Comparison of ENCODE assay signal across 9 mouse cellular contexts in the genomic region with DNA sequence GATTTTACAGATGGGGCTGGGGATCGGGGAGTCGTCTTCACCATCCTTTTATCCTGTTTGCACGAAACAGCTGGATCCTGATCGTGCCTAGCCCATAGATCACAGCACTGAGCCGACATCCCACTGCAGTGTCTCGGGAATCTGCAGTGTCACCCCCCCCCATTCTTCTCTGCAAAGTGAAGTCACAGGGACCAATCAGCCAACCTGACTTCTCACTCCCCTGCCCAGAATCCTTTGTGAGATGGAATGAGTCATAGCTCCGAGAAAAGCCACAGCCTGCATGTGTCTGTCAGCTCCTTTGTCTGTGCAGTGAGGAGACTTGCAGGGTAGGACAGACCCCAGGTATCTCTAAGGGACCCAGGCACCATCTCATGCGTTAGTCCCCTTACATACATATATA.
A peak's percentile ranks its signal among the peaks of the same experiment; 100 is the strongest.
DNase-seq lines count a peak whose midpoint lies in the region; ATAC-seq and TF ChIP-seq lines count a peak whose summit lies in the region.
"Had no signal": no experiment of that assay in that cellular context is flagged by ENCODE, and none has a peak within 500 bp of the region (broad histone marks: within the 10 kb centered on the region; RNA-seq: fewer than 3 reads in every experiment).

No protein-coding gene starts in this region.

- H3K27ac ChIP-seq in cerebellum, adult 2 months (ENCODE audit: insufficient read depth, low read length) = 0 out of 2 replicates have a peak overlapping the region, but pooled peaks have one; percentile 23
- H3K27ac ChIP-seq in testis, adult 2 months (ENCODE audit: control insufficient read depth, insufficient read depth, low read depth, low read length) = no peak overlapping the region
- H3K27ac ChIP-seq in hindbrain, embryonic 16.5 days (ENCODE audit: low read depth, low read length) = peak overlapping the region; percentile 73
- no peak overlapping the region for H3K27ac ChIP-seq in limb, embryonic 10.5 days
- H3K27ac ChIP-seq: liver, embryonic 15.5 days had no signal

- peaks cover 19% of the 10 kb centered on the region for H3K4me1 ChIP-seq in cerebellum, adult 2 months (ENCODE audit: control insufficient read depth, insufficient read depth, low read length)
- H3K4me1 ChIP-seq in testis, adult 2 months (ENCODE audit: control insufficient read depth, insufficient read depth, low read length) = no peaks in the 10 kb centered on the region
- H3K4me1 ChIP-seq in hindbrain, embryonic 16.5 days (ENCODE audit: control insufficient read depth, insufficient read depth, low read depth, low read length) = peaks cover 23% of the 10 kb centered on the region
- H3K4me1 ChIP-seq in limb, embryonic 10.5 days = peaks cover 21% of the 10 kb centered on the region
- H3K4me1 ChIP-seq: liver, embryonic 15.5 days had no signal

- H3K4me3 ChIP-seq in cerebellum, adult 2 months (replicated peaks; ENCODE audit: insufficient read depth, low read depth, low read length) = peak overlapping the region; percentile 32
- H3K4me3 ChIP-seq in testis, adult 2 months (ENCODE audit: control insufficient read depth, low read depth, low read length) = peak overlapping the region; percentile 13; the same call in 1 of the 2 replicates
- no peak overlapping the region for H3K4me3 ChIP-seq in hindbrain, embryonic 16.5 days (ENCODE audit: low read length)
- H3K4me3 ChIP-seq in limb, embryonic 10.5 days = no peak overlapping the region
- H3K4me3 ChIP-seq: liver, embryonic 15.5 days had no signal

- DNase-seq in cerebellum, adult 2 months = peak; percentile 40 to 64
- DNase-seq in cerebellum, adult 8-10 months = no peak
- no peak for DNase-seq in testis, postnatal 14 days (ENCODE audit: low spot score)
- no peak for DNase-seq in limb, embryonic 10.5 days (ENCODE audit: low spot score)
- DNase-seq in gastrocnemius, postnatal 36 days = no peak
- DNase-seq in thymus, postnatal 10 days (ENCODE audit: low spot score in 2 of 2) = no peak

- intact Hi-C loops in gastrocnemius, postnatal 36 days (cut with DNase I) = no loop called here

- H3K4me2 ChIP-seq in hindbrain, embryonic 16.5 days (ENCODE audit: low read length) = peak overlapping the region; percentile 41
- H3K4me2 ChIP-seq: liver, embryonic 15.5 days had no signal

- no peaks in the 10 kb centered on the region for H3K36me3 ChIP-seq in testis, adult 2 months (ENCODE audit: control insufficient read depth, insufficient read depth, low read length)
- no peaks in the 10 kb centered on the region for H3K36me3 ChIP-seq in hindbrain, embryonic 16.5 days (ENCODE audit: control insufficient read depth, insufficient read depth, low read length)
- H3K36me3 ChIP-seq in limb, embryonic 10.5 days = no peaks in the 10 kb centered on the region
- H3K36me3 ChIP-seq: liver, embryonic 15.5 days had no signal

- no peak for TF ChIP-seq POLR2A in cerebellum, adult 2 months (IDR thresholded peaks at IDR 0.05; ENCODE audit: borderline replicate concordance, insufficient read depth, low read length)
- TF ChIP-seq POLR2A in testis, adult 2 months (IDR thresholded peaks at IDR 0.05; ENCODE audit: control insufficient read depth, low read depth, low read length) = no peak

- H3K9ac ChIP-seq in hindbrain, embryonic 16.5 days (ENCODE audit: low read depth, low read length) = peak overlapping the region; percentile 57
- H3K9ac ChIP-seq: liver, embryonic 15.5 days had no signal

- no peaks in the 10 kb centered on the region for H3K27me3 ChIP-seq in cerebellum, adult 2 months (ENCODE audit: control insufficient read depth, insufficient read depth, low read length)
- H3K27me3 ChIP-seq in testis, adult 2 months (ENCODE audit: control insufficient read depth, insufficient read depth, low read length) = no peaks in the 10 kb centered on the region
- no peaks in the 10 kb centered on the region for H3K27me3 ChIP-seq in hindbrain, embryonic 16.5 days (replicated peaks; ENCODE audit: control insufficient read depth, insufficient read depth, low read length)
- H3K27me3 ChIP-seq in limb, embryonic 10.5 days (ENCODE audit: low read depth, poor library complexity, severe bottlenecking) = no peaks in the 10 kb centered on the region
- H3K27me3 ChIP-seq: liver, embryonic 15.5 days had no signal

- peak; percentile 88 for ATAC-seq in hindbrain, embryonic 16.5 days

- no peak for TF ChIP-seq CTCF in cerebellum, adult 2 months (IDR thresholded peaks at IDR 0.05; ENCODE audit: borderline replicate concordance, insufficient read depth, low read depth, low read length)
- TF ChIP-seq CTCF in testis, adult 2 months (IDR thresholded peaks at IDR 0.05; ENCODE audit: control insufficient read depth, insufficient read depth, insufficient replicate concordance, low read depth, low read length) = no peak

- H3K9me3 ChIP-seq in hindbrain, embryonic 16.5 days (ENCODE audit: control insufficient read depth, low read length) = no peaks in the 10 kb centered on the region
- no peaks in the 10 kb centered on the region for H3K9me3 ChIP-seq in limb, embryonic 10.5 days (replicated peaks)
- H3K9me3 ChIP-seq: liver, embryonic 15.5 days had no signal

- WGBS in cerebellum, adult 2 months = 26% methylated on average over 8 of the region's 8 CpGs
- WGBS in hindbrain, embryonic 16.5 days = 15% methylated on average over 8 of the region's 8 CpGs
- 51% methylated on average over 8 of the region's 8 CpGs for WGBS in limb, embryonic 10.5 days

Comparison
In these comparisons a context has a peak if more than half of its experiments do, and no peak if none do; other contexts are left out.
1. DNase-seq: peak in cerebellum, adult 2 months (2 of 2); none in cerebellum, adult 8-10 months (single experiment), testis, postnatal 14 days (single experiment), limb, embryonic 10.5 days (single experiment), gastrocnemius, postnatal 36 days (0 of 2) and thymus, postnatal 10 days (0 of 2).
2. H3K27ac ChIP-seq: peak in cerebellum, adult 2 months (single experiment) and hindbrain, embryonic 16.5 days (single experiment); none in testis, adult 2 months (single experiment) and limb, embryonic 10.5 days (single experiment).
3. H3K4me3 ChIP-seq: peak in cerebellum, adult 2 months (single experiment) and testis, adult 2 months (single experiment); none in hindbrain, embryonic 16.5 days (single experiment) and limb, embryonic 10.5 days (single experiment).